Mouse (Mus musculus) liver, adult 10 weeks (tissue): ENCODE measurements around the gene Pdhb. TPM values are rescaled to one million over a fixed set of nuclear protein-coding genes. Genes with fewer than 3 reads are reported as not detected.

ENCODE experiments used
- polyA plus RNA-seq: library from polyadenylated mRNA; stranded (reverse); fragments of 350-450 nt; fragmentation: Illumina TruSeq; extraction: RNeasy Lipid Tissue Mini Kit (QIAGEN cat#74804); gene quantifications from one replicate; pipeline ENCODE4 v1.2.3, GENCODE M21; 2014; ENCODE audit warnings: low read depth, low replicate concordance

Pdhb gene
- 175 TPM for polyA plus RNA-seq

GRCm38 (mm10) chr14:8172507-8173410 lies at the start of gene Pdhb:
Pdhb (minus strand) TSS chr14:8173025.

GRCm38 (mm10) chr14:8213803-8214224 lies 41.0 kb upstream of the Pdhb start, which contains the start of gene Kctd6:
Kctd6 (plus strand) TSS chr14:8214140.

Other genes starting within 250 kb of the Pdhb start
- not detected for gene Gm45521, start 215.7 kb downstream of the Pdhb start, polyA plus RNA-seq
- 18.6 TPM for gene Dnase1l3, start 178.5 kb downstream of the Pdhb start, polyA plus RNA-seq
- gene Abhd6, start 170.1 kb downstream of the Pdhb start, polyA plus RNA-seq: 26.7 TPM
- gene Rpp14, start 92.7 kb downstream of the Pdhb start, polyA plus RNA-seq: 26.6 TPM
- gene Pxk, start 74.8 kb downstream of the Pdhb start, polyA plus RNA-seq: 16.3 TPM
- 12.9 TPM for gene Kctd6, start 41.1 kb upstream of the Pdhb start, polyA plus RNA-seq
- 78.0 TPM for gene Acox2, start 86.3 kb upstream of the Pdhb start, polyA plus RNA-seq
- not detected for gene Fam107a, start 145.0 kb upstream of the Pdhb start, polyA plus RNA-seq
- not detected for gene Oit1, start 205.7 kb upstream of the Pdhb start, polyA plus RNA-seq